Mouse (Mus musculus): Measurements from ENCODE around the gene Map3k11.

DNA sequence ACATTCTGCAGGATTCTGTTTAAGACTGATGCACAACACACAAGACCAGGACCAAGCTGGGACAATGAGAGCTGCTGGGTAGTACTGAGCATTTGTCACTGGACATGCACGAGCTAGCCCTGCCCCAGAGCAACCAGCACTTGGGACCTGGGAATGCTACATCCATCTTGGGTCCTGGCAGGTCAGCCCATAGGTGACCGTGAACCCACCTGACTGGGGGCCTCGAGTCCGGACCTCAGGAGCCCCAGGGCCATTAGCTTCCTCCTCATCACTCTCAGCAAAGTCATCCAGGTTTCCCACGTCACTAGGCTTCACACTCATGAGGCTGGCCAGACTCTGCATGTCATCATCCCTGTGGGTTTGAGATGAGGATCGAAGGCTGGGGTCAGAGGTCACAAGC lies 32.7 kb downstream of the Map3k11 start:
- TF ChIP-seq CTCF (conservative IDR thresholded peaks at IDR 0.05; ENCODE audit: insufficient read depth, insufficient read length, low read depth, low read length) (no peak), POLR2A (IDR thresholded peaks at IDR 0.05; ENCODE audit: low read depth, low read length) (no peak)
